Mouse (Mus musculus) kidney, adult 2 months (tissue): ENCODE measurements at regions not wholly inside any gene's neighbourhood (a gene's known extent, or its start where the extent isn't known, plus 50 kb on each side); places are given as distances from the start of the nearest gene placed in this dataset.
A peak's percentile ranks its signal among the peaks of the same experiment; 100 is the strongest.

Experiments used
- DNase-seq: peaks from one replicate; pipeline ENCODE4 v3.0.0; 2021
- H3K27ac ChIP-seq: fragments of 200-500 bp; 2 replicates; pipeline ENCODE4 v1.5.1; 2012; ENCODE audit warnings: low read depth, low read length, control low read depth, inconsistent platforms; ENCODE audit not compliant: insufficient read depth
- H3K27me3 ChIP-seq: fragments of 200-500 bp; replicated peaks from 2 replicates; pipeline ENCODE4 v1.6.1; 2012; ENCODE audit warnings: mild to moderate bottlenecking, moderate library complexity, low read length, inconsistent platforms; ENCODE audit not compliant: control insufficient read depth, insufficient read depth
- H3K36me3 ChIP-seq: fragments of 200-500 bp; 2 replicates; pipeline ENCODE4 v1.6.1; 2012; ENCODE audit warnings: mild to moderate bottlenecking, moderate library complexity, low read length, inconsistent platforms; ENCODE audit not compliant: control insufficient read depth, insufficient read depth
- H3K4me1 ChIP-seq: fragments of 200-500 bp; 2 replicates; pipeline ENCODE4 v1.6.1; 2011; ENCODE audit warnings: low read length; ENCODE audit not compliant: control insufficient read depth, insufficient read depth
- H3K4me3 ChIP-seq: fragments of 200-500 bp; 2 replicates; pipeline ENCODE4 v1.5.1; 2011; ENCODE audit warnings: mild to moderate bottlenecking, low read depth, low read length, control low read depth; ENCODE audit not compliant: insufficient read depth
- CTCF ChIP-seq: fragments of 200-500 bp; conservative IDR thresholded peaks from 2 replicates; pipeline ENCODE4 v1.5.1; 2011; ENCODE audit warnings: low read depth, mild to moderate bottlenecking, control low read depth, low read length, moderate library complexity, mixed read lengths; ENCODE audit not compliant: insufficient read depth, insufficient read length
- POLR2A ChIP-seq: fragments of 200-500 bp; IDR thresholded peaks from one replicate; pipeline ENCODE4 v1.6.1; 2011; ENCODE audit warnings: low read depth, low read length, control low read depth
- WGBS: fragments of 180-500 bp; shearing (Covaris S2); methylation state at CpG from one replicate; pipeline ENCODE4 v1.1.7; 2018; 5-methylcytosine and 5-hydroxymethylcytosine counted together

GRCm38 (mm10) chr8:116114978-116115377 lies 389.8 kb upstream of the Dynlrb2 start:
- H3K4me1 ChIP-seq: no peaks in the 10 kb centered on the region
- TF ChIP-seq POLR2A: no peak
- no peak for TF ChIP-seq CTCF
- peak; percentile 3 for DNase-seq
- H3K36me3 ChIP-seq: no peaks in the 10 kb centered on the region
- no peak overlapping the region for H3K4me3 ChIP-seq
- no peaks in the 10 kb centered on the region for H3K27me3 ChIP-seq
- H3K27ac ChIP-seq: no peak overlapping the region
- 80% methylated on average over 2 of the region's 2 CpGs for WGBS

DNA sequence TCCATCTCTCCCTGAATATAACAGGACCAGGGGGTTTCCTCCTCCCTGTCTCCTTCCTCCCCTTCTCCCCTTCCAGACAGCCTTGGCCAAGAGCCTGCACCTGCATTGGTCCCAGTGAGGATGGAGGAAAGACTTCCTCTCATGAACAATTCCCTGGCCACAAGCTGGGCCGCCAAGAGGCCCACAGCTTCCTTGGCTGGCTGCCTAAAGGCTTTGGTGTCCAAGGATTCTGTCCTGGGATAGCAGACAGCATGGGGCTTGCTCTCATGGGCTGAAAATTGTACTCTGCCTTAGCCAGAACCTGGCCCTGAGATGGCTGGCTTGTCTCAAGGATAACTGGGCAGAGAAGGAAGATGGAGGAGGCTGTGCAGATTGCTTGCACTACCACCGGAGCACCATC lies 390.3 kb upstream of the Dynlrb2 start:
- 69% methylated on average over 2 of the region's 2 CpGs for WGBS
- TF ChIP-seq CTCF: no peak
- no peak for TF ChIP-seq POLR2A
- peak; percentile 51 for DNase-seq

DNA sequence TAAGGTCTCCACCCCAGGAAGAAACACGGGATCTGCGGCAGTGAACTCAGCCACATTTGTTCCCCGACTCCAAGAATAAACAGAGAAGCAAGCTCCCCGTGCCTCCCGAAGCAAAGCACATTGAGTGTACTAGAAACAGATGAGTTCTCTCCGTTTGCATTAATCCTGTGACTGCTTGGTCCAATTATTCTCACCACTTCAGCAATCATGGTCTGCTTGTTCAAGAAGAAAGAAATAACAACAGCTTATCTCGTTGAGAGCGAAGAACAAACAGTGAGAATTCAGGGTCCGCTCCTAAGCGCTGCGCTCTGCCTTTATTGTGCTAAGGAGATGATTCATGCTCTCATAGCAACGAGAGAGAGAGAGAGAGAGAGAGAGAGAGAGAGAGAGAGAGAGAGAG lies 393.6 kb upstream of the Dynlrb2 start:
- 69% methylated on average over 12 of the region's 12 CpGs for WGBS
- no peaks in the 10 kb centered on the region for H3K27me3 ChIP-seq
- H3K36me3 ChIP-seq: no peaks in the 10 kb centered on the region
- H3K4me3 ChIP-seq: no peak overlapping the region
- DNase-seq: peak; percentile 4
- no peak overlapping the region for H3K27ac ChIP-seq
- no peaks in the 10 kb centered on the region for H3K4me1 ChIP-seq
- no peak for TF ChIP-seq POLR2A
- no peak for TF ChIP-seq CTCF

More for the DNA sequence above, 390.3 kb upstream of the Dynlrb2 start:
- no peak overlapping the region for H3K4me3 ChIP-seq
- H3K4me1 ChIP-seq: no peaks in the 10 kb centered on the region
- H3K27me3 ChIP-seq: no peaks in the 10 kb centered on the region
- no peak overlapping the region for H3K27ac ChIP-seq
- no peaks in the 10 kb centered on the region for H3K36me3 ChIP-seq

DNA sequence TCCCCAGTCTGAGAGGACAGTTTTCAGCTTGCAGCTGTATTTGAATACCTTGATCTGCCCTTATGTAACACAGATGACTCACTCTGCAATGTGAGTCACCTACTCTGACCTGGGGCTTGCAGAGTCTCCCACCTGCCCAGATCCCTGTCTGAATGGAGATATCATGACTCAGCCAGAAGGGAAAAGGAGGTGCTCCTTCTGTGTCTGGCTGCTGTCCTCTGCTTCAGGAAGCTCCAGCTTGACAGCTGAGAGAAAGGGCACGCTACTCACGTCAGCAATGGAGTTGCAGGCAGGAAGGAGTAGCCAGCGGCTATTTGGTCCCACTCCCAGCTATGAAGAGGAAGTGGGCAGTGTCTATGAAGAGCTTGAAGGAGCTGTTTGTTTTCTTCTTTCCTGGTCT lies 389.1 kb upstream of the Maf start:
- H3K4me1 ChIP-seq: no peaks in the 10 kb centered on the region
- H3K36me3 ChIP-seq: no peaks in the 10 kb centered on the region
- peak; percentile 60 for DNase-seq
- WGBS: 48% methylated on average over 3 of the region's 3 CpGs
- H3K27ac ChIP-seq: no peak overlapping the region
- no peak overlapping the region for H3K4me3 ChIP-seq
- no peaks in the 10 kb centered on the region for H3K27me3 ChIP-seq
- TF ChIP-seq CTCF (no peak), POLR2A (no peak)

GRCm38 (mm10) chr8:116083156-116083555 lies 375.6 kb upstream of the Maf start:
- TF ChIP-seq CTCF (no peak), POLR2A (no peak)
- no peaks in the 10 kb centered on the region for H3K36me3 ChIP-seq
- DNase-seq: no peak
- no peak overlapping the region for H3K4me3 ChIP-seq
- no peak overlapping the region for H3K27ac ChIP-seq
- WGBS: 97% methylated on average over 2 of the region's 2 CpGs
- H3K27me3 ChIP-seq: no peaks in the 10 kb centered on the region
- no peaks in the 10 kb centered on the region for H3K4me1 ChIP-seq

- H3K4me1 ChIP-seq: no peaks in the 10 kb centered on the region
- H3K27me3 ChIP-seq: no peaks in the 10 kb centered on the region
- H3K36me3 ChIP-seq: no peaks in the 10 kb centered on the region
- no peak for TF ChIP-seq CTCF
- no peak for TF ChIP-seq POLR2A
- no peak for DNase-seq
- no peak overlapping the region for H3K27ac ChIP-seq
- 75% methylated on average over 5 of the region's 5 CpGs for WGBS
- no peak overlapping the region for H3K4me3 ChIP-seq
Observed at GRCm38 (mm10) chr8:116078849-116079407, 371.3 kb upstream of the Maf start.

GRCm38 (mm10) chr8:116071497-116071896 lies 363.9 kb upstream of the Maf start:
- Histone ChIP-seq H3K4me1 (no peaks in the 10 kb centered on the region), H3K27me3 (no peaks in the 10 kb centered on the region), H3K4me3 (no peak overlapping the region), H3K36me3 (no peaks in the 10 kb centered on the region), H3K27ac (no peak overlapping the region)
- no peak for DNase-seq
- TF ChIP-seq CTCF (no peak), POLR2A (no peak)
- WGBS: 88% methylated on average over 7 of the region's 7 CpGs

DNA sequence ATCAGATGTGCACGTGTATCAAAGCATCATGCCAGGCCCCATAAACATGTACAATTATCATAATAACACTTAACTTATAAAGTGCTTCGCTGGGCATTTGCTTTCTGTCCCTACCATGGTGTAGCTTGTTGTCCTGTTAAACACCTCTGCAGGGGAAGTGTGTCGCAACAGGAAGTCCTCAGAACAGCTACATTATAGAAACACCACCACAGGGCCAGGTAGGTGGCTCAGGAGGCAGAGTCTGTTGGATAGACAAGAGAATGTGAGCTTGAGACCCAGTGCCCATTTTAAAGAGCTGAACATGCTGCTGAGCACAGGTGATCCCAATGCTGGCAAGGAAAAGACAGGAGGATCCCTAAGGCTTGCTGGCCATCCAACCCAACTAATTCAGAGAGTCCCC lies 361.9 kb upstream of the Maf start:
- TF ChIP-seq POLR2A (no peak), CTCF (no peak)
- WGBS: 91% methylated on average over 3 of the region's 3 CpGs
- H3K27ac ChIP-seq: no peak overlapping the region
- H3K36me3 ChIP-seq: no peaks in the 10 kb centered on the region
- DNase-seq: no peak
- no peak overlapping the region for H3K4me3 ChIP-seq
- H3K27me3 ChIP-seq: no peaks in the 10 kb centered on the region
- no peaks in the 10 kb centered on the region for H3K4me1 ChIP-seq
